Mouse (Mus musculus) spleen, adult 2 months (tissue): ENCODE data around the gene Optn.

ENCODE experiments used
- CTCF ChIP-seq: fragments of 200-500 bp; IDR thresholded peaks from 2 replicates; pipeline ENCODE4 v1.5.1; 2011; ENCODE audit warnings: mild to moderate bottlenecking, inconsistent platforms; ENCODE audit not compliant: insufficient read depth, insufficient read length, insufficient replicate concordance; ENCODE audit errors: extremely low read depth
- POLR2A ChIP-seq: fragments of 200-500 bp; IDR thresholded peaks from 2 replicates; pipeline ENCODE4 v1.6.1; 2011; ENCODE audit warnings: low read depth, low read length, inconsistent platforms

DNA sequence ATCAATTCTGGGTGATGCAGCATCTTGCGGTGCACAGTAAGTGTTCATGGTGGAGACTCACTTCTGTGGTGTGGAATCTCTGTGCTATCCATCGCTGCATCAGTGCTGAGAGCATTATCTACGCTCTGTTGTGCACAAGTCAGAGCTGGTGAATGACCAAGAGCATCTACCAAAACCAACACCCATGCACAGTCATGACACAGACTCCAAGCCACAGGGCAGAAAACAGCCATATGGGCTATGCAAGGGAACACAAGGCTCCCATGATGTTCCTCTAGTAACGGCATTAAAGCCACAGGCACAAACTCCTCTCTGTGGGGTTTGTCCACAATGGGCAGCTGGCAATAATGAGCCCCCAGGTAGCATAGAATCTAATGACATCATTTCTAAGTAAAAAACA lies 34.0 kb downstream of the Optn start:
- TF ChIP-seq CTCF (no peak), POLR2A (no peak)
